Mouse (Mus musculus): ENCODE measurements at regions not wholly inside any gene's neighbourhood (a gene's known extent, or its start where the extent isn't known, plus 50 kb on each side); places are given as distances from the start of the nearest gene placed in this dataset.

DNA sequence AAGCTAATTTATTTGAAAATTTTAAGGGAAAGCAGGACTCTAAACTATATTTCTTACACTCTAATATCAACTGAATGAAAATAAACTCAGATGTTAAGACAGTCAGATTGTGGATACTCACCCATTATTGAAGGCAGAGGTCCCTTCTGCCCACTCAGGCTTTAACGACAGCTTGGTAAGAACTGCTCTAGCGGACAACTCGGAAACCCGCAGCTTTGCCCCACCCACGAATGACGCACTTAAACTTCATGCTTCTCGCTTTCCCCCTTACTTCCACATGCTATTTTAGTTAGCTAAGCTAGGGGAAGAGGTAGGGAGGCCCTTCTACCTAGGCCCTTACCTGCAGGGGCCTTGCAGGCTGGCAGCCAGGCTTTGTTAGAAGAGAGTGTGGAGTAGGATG lies 50.8 kb upstream of the Elmo1 start:
- ChIA-PET POLR2A (interaction anchor here in 1 of 4 experiments (1.2 to 1.4 kb wide), 3 partner anchors 28 to 146 kb away, joined by 3 to 4 read pairs (median 3); no protein-coding TSS in a partner anchor), CTCF (no interaction called here)

- ChIA-PET POLR2A (no interaction called here), CTCF (no interaction called here)
These were observed 51.9 kb upstream of the Elmo1 start for GRCm38 (mm10) chr13:20038463-20038862.

GRCm38 (mm10) chr13:20037436-20037835 lies 53.0 kb upstream of the Elmo1 start:
- POLR2A ChIA-PET, result no interaction called here
- CTCF ChIA-PET, result no interaction called here

DNA sequence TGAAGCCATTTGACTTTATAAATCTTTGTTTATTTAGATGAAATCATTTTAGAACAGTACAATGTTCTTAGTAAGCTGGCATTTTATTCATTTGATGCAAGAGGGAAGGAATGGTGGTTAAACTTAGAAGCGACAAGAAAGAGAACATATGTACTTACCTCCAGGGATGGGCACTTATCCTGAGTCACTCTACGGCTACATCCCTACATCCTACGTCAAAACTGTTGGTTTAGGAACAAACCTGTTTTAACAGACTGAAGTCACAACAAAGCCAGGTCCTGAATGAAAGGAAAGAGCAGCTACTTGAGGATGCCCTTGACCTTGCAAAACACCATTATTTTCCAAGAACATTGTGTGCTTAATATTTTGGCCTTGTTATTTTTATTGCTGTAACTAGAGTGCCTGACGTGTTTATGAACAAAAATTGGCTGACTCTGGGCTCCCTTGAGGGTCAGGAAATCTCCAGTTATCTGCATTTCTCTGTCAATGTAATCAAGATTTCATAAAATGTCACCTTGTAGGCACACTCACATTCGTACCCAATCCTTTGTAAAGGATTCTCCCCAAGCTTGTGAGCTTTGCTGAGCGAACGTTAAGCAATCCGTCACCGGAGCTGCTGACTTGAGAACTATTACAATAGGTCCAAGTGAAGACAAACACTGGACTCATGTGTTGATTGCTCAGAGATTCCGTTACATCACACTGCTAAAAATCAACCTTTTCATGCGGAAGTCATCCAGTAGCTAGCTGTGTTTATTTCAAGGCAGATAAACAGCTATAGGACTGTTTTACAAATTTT lies 56.3 kb upstream of the Elmo1 start:
- POLR2A ChIA-PET, result interaction anchor here in 3 of 4 experiments (0.6 to 1.3 kb wide), 3 partner anchors 18 to 81 kb away, joined by 4 to 5 read pairs (median 5); no protein-coding TSS in a partner anchor
- CTCF ChIA-PET, result no interaction called here

DNA sequence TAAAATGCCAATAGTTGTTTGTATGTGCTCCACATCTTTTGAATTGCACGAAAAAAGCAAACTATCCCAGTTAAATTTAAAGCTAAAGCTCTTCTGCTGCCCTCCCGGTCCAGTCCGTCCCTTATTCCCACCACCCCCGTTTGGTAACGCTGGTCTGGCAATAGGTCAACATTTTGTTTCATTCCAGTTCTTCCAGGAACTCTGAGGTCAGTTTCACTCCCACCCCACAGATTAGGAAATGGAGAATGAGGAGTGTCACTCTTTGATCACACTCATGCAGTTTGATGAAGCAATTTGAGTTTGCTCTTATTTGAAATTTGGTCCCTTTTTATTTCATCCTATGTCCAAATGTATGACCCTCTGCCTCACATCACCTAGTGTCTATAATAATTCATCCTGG lies 58.7 kb upstream of the Elmo1 start:
- CTCF ChIA-PET, result no interaction called here
- POLR2A ChIA-PET, result no interaction called here

DNA sequence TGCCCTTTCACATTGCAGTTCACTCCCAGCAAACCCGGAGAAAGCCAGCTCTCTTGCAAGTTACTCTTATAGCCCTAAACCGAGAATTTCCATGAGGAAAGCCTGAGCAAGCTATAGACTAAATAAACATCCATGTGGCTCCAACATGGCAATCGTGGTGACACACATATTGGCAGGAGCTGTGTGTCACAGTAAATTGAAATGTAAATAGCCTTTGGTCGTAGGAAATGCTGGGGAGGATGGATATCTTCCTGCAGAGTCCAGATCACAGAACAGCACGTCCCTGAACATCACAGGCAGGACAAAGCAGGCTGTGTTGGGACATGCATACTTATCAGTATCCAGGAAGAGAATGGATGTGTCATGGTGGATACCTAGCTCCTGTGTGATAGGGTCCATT lies 59.3 kb upstream of the Elmo1 start:
- CTCF ChIA-PET, result no interaction called here
- POLR2A ChIA-PET, result no interaction called here

- ChIA-PET POLR2A (no interaction called here), CTCF (no interaction called here)
These were observed 63.8 kb upstream of the Elmo1 start for GRCm38 (mm10) chr13:20026612-20027011.

- CTCF ChIA-PET, result interaction anchor here in 1 of 4 experiments (0.6 kb wide), 1 partner anchor 472 kb away, joined by 3 read pairs; no protein-coding TSS in a partner anchor
- POLR2A ChIA-PET, result interaction anchor here in 3 of 4 experiments (0.6 to 1.5 kb wide), 12 partner anchors 14 to 584 kb away, joined by 3 to 9 read pairs (median 4); partner anchors contain the start of gene Elmo1 (in 1 of the 3)
These were observed 73.9 kb upstream of the Elmo1 start for GRCm38 (mm10) chr13:20016454-20016853.

DNA sequence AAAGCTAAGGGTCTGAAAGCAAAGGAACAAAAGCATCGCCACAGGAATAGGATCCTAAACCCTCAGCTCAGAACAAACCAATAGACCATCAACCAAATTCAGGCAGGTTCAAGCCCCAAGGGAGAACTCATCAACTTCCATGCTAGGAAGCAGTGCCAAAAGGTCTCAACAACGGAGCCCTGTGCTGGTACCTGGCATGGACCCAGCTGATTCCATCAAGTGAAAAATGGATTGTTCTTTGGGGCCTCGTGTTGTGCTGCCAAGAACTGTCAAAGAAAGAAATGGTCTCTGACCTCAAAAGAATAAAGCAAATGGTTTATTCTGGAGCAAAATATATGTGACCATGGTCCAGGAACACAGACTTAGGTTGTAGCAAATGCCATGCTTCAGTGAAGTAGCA lies 77.8 kb upstream of the Elmo1 start:
- POLR2A ChIA-PET, result interaction anchor here in 1 of 4 experiments (0.8 kb wide), 1 partner anchor 15 kb away, joined by 3 read pairs; no protein-coding TSS in a partner anchor
- CTCF ChIA-PET, result no interaction called here

- ChIA-PET CTCF (no interaction called here), POLR2A (no interaction called here)
These were observed 81.2 kb upstream of the Elmo1 start for GRCm38 (mm10) chr13:20009164-20009563.

DNA sequence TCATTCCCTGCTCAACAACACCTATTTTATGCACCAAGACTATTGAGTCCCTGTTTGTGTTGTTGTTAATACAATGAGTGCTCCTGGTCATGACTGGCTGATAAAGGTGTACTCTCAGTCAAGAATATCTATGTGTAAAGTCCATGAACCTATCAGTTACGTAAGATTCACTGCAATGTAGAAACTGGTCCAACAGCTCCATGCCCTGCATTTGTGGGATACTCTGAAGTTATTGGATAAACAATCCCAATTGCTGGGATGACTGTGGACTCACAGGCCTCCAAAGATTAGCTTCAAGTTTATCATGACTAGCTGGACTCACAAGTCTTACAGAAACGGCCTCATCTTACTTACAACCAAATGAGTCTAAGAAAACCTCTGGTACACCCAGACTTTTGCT lies 82.8 kb upstream of the Elmo1 start:
- ChIA-PET CTCF (no interaction called here), POLR2A (no interaction called here)

DNA sequence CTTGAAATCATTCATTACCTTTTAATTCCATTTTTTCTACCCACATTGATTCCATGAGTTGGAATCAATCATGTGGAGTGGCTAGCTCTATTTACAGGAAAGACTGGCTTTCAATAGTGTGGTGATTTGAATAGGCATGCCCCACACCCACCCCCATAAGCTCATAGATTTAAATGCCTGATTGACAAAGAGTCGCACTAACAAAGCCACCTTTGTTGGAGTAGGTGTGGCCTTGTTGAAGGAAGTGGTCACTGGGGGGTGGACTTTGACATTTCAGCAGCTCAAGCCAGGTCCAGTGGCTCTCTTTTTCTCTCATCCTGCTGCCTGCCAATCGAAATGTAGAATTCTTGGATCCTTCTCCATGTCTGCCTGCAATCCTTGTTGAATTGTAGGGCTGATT lies 92.8 kb upstream of the Elmo1 start:
- ChIA-PET POLR2A (interaction anchor here in 3 of 4 experiments (0.5 to 1.7 kb wide), 9 partner anchors 11 to 45 kb away, joined by 3 to 9 read pairs (median 3); no protein-coding TSS in a partner anchor), CTCF (interaction anchor here in 1 of 4 experiments (1.5 kb wide), 1 partner anchor 295 kb away, joined by 4 read pairs; no protein-coding TSS in a partner anchor)

DNA sequence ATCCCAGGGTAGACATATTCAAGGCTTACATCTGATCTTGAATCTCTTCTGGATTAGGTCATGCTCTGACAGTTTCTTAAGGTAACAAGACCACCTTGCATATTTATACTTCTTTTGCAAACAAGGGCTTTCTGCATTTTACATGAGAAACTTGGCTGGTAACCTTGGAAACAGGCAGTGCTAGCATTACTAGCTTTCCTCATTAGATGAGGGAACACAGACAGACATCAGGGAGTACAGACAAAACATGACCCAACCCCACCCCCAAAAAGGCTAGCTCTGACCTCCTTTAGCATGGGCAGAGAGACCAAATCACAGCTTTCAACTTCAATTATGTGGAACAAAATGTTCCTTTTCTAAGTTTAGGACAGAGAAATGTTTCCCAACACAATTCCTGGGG lies 114.8 kb upstream of the Elmo1 start:
- CTCF ChIA-PET, result no interaction called here
- POLR2A ChIA-PET, result no interaction called here

DNA sequence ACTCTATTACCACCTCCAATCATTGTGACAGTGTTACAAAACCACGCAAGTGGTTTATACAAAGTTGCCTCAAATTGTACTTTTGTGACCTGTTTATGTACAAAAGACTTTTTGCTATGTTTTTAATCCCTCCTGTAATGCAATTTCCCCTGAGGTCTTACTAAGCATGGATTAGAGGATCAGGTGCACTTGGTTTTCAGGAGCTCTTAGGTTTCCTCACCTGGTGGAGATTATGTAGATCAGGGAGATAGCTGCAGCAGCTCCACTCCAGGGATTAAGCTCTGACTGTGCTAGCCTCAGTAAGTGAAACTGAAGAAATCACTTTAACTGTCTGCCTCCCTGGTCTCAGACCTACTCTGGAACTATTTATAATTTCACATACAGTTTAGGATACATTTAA lies 123.8 kb upstream of the Elmo1 start:
- ChIA-PET CTCF (no interaction called here), POLR2A (no interaction called here)

DNA sequence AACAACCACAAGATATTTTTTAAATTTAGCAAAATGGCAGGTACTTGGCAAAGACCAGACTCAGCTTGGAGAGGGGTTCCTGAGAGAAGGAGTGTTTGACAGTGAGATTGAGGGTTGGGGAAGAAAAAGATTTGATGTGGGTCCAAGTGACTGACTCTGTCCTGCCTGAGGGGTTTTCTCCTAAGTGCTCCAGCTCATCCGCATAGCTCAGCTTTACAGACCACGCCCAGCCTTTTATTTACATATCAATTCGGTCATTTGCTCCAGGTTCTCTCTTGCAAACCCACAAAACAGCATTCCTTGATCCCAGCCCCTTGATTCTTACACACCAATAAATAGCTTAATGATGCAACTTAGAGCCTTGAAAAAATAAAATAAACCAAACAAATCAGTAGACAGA lies 127.4 kb upstream of the Elmo1 start:
- ChIA-PET CTCF (interaction anchor here in 1 of 4 experiments (0.6 kb wide), 1 partner anchor 329 kb away, joined by 8 read pairs; no protein-coding TSS in a partner anchor), POLR2A (interaction anchor here in 2 of 4 experiments (0.7 to 1.4 kb wide), 4 partner anchors 10 to 35 kb away, joined by 3 to 10 read pairs (median 6); no protein-coding TSS in a partner anchor)

DNA sequence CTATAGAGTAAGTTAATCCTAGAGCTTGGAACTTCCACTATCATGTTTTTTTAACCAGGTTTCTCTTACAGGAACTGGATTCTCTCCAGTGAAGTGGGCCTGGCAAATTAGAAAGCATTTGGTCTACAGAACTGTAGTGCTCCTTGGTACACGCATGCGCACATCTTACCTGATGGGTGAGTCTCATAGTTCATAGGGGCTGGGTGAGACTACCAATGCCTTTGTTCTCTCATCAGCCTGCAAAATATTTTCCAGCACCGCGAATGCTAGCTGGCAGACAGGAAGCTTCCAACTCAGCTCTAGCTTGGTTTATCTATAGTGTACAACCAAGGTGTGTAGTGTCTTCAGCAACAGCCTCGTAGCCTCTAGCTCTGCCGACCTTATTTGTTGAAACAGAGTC lies 104.7 kb upstream of the Gpr141 start:
- POLR2A ChIA-PET, result no interaction called here
- CTCF ChIA-PET, result no interaction called here

GRCm38 (mm10) chr13:19927807-19928206 lies 103.8 kb upstream of the Gpr141 start:
- ChIA-PET CTCF (interaction anchor here in 2 of 4 experiments (0.5 to 0.6 kb wide), 2 partner anchors 364 to 775 kb away, joined by 4 to 5 read pairs; no protein-coding TSS in a partner anchor), POLR2A (no interaction called here)

DNA sequence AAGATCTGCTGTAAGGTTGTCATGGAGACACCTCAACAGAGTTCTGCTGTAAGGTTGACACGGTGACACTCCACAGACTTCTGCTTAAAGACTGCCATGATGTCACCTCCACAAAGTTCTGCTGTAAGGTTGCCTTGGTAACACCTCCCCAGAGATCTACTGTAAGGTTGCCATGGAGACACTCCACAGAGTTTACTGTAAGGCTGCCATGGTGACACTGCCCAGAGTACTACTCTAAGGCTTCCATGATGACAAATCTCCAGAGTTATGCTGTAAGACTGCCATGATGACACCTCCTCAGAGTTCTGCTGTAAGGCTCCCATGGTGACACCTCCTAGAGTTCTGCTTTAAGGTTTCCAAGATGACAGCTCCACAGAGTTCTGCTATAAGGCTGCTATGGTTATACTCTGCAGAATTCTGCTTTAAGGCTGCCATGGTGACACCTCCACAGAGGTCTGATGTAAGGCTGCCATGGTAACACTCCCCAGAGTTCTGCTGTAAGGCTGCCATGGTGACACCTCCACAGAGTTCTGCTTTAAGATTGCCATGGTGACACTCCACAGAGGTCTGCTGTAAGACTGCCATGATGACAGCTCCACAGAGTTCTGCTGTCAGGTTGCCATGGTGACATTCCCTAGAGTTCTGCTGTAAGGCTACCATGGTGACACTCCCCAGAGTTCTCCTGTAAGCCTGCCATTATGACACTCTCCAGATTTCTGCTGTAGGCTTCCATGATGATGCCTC lies 97.2 kb upstream of the Gpr141 start:
- POLR2A ChIA-PET, result no interaction called here
- CTCF ChIA-PET, result no interaction called here

GRCm38 (mm10) chr13:19911860-19912584 lies 88.0 kb upstream of the Gpr141 start:
- POLR2A ChIA-PET, result no interaction called here
- CTCF ChIA-PET, result interaction anchor here in 1 of 4 experiments (0.6 kb wide), 1 partner anchor 339 kb away, joined by 3 read pairs; no protein-coding TSS in a partner anchor

- ChIA-PET POLR2A (no interaction called here), CTCF (no interaction called here)
These were observed 78.7 kb upstream of the Gpr141 start for GRCm38 (mm10) chr13:19902786-19903185.
